21 mouse cellular contexts compared by ENCODE assay signal in the genomic region with DNA sequence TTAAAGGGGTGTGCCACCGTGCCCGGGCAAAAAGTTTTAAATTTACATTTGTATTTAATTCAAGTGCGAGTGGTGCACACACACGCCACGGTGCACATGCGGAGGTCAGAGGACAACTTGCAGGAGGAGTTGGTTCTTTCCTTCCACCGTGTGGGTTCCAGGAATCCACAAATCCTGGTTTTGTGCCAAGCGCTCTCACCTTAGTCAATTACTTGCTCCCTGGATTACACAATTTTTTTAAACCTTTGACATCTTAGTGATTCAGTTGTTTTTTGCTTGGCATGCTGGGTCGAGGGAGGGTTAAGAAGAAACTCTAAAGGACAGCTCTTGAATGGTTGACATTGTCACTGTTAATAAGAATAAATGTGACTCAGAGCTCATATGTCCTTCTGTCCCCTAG. TPM values are rescaled to one million over a fixed set of nuclear protein-coding genes. Genes with fewer than 3 reads are reported as not detected.
"Had no signal": no experiment of that assay in that cellular context is flagged by ENCODE, and none has a peak within 500 bp of the region (broad histone marks: within the 10 kb centered on the region; RNA-seq: fewer than 3 reads in every experiment).

No protein-coding gene starts in this region.

- H3K27me3 ChIP-seq: limb, embryonic 15.5 days; stomach, embryonic 15.5 days had no signal

- DNase-seq: lung, postnatal 4 days; right cerebral cortex, postnatal 14 days; thymus, adult 2 months; thymus, postnatal 25 days had no signal

- H3K4me3 ChIP-seq: limb, embryonic 15.5 days; midbrain, embryonic 12.5 days; neural tube, embryonic 13.5 days; stomach, embryonic 15.5 days had no signal

- H3K36me3 ChIP-seq: limb, embryonic 15.5 days; midbrain, embryonic 12.5 days; neural tube, embryonic 13.5 days; stomach, embryonic 15.5 days had no signal

- H3K9me3 ChIP-seq: limb, embryonic 15.5 days; midbrain, embryonic 12.5 days; neural tube, embryonic 13.5 days; stomach, embryonic 15.5 days had no signal

- H3K27ac ChIP-seq: limb, embryonic 15.5 days; liver, embryonic 14.5 days; midbrain, embryonic 12.5 days; neural tube, embryonic 13.5 days; stomach, embryonic 15.5 days had no signal

- H3K4me2 ChIP-seq: limb, embryonic 15.5 days; midbrain, embryonic 12.5 days; neural tube, embryonic 13.5 days; stomach, embryonic 15.5 days had no signal

- H3K9ac ChIP-seq: limb, embryonic 15.5 days; liver, embryonic 14.5 days; midbrain, embryonic 12.5 days; neural tube, embryonic 13.5 days; stomach, embryonic 15.5 days had no signal

- ATAC-seq: intestine, embryonic 16.5 days; lung, postnatal 0 days; midbrain, embryonic 16.5 days had no signal

RNA-seq across cellular contexts. Expression of a gene that starts 50.6 kb away (rescaled TPM):
- total RNA-seq: layer of hippocampus, adult 8-10 months; layer of hippocampus, postnatal 25 days; left cerebral cortex, adult 8-10 months; left cerebral cortex, postnatal 25 days; megakaryocyte-erythroid progenitor cell, adult 5-6 weeks had no signal
- polyA plus RNA-seq: intestine, embryonic 16.5 days; large intestine, adult 2 months; limb, embryonic 11.5 days; limb, embryonic 15.5 days; liver, embryonic 14.5 days; lung, postnatal 0 days; midbrain, embryonic 12.5 days; midbrain, embryonic 16.5 days; neural tube, embryonic 13.5 days; spleen, adult 2 months; stomach, embryonic 15.5 days; urinary bladder, adult 2 months had no signal
